Mouse (Mus musculus) liver, postnatal 0 days (tissue): Measurements from ENCODE around the gene Glrx3.

Experiments
- CTCF ChIP-seq: sonication (generic); IDR thresholded peaks from 2 replicates; pipeline ENCODE4 v1.5.1; 2016; ENCODE audit warnings: antibody characterized with exemption, low read depth
- EP300 ChIP-seq: IDR thresholded peaks from 2 replicates; pipeline ENCODE4 v1.6.1; 2016; ENCODE audit warnings: antibody characterized with exemption, low read depth, mild to moderate bottlenecking

- TF ChIP-seq EP300 (no peak), CTCF (no peak)
These were observed 43.4 kb downstream of the Glrx3 start for GRCm38 (mm10) chr7:137480839-137481238.
